Mouse (Mus musculus): ENCODE measurements around the gene Dcp1a.

- TF ChIP-seq CTCF (IDR thresholded peaks at IDR 0.05; ENCODE audit: borderline replicate concordance, control insufficient read depth, extremely low read depth, insufficient read depth, low read length, poor library complexity) = no peak
- TF ChIP-seq POLR2A (IDR thresholded peaks at IDR 0.05; ENCODE audit: control insufficient read depth, extremely low read depth, insufficient read depth, low read length, poor library complexity) = no peak
Observed at GRCm38 (mm10) chr14:30430446-30430845, 48.9 kb upstream of the Dcp1a start.
